Mouse (Mus musculus) right cerebral cortex, postnatal 10 days (tissue): Measurements from ENCODE around the gene Cyp46a1.

Experiments used
- DNase-seq, 2 experiments: peaks; one replicate each; pipeline ENCODE4 v3.0.0; 2021; ENCODE audit warnings: low spot score in 2 of 2

The Cyp46a1 gene

GRCm38 (mm10) chr12:108398681-108399080 lies 64.5 kb downstream of the Cyp46a1 start:
- no peak for DNase-seq

GRCm38 (mm10) chr12:108399191-108399590 lies 65.0 kb downstream of the Cyp46a1 start:
- DNase-seq: no peak

- DNase-seq: no peak
Measured at GRCm38 (mm10) chr12:108400951-108401350, 66.8 kb downstream of the Cyp46a1 start.

GRCm38 (mm10) chr12:108403957-108404356 lies 69.8 kb downstream of the Cyp46a1 start:
- DNase-seq: no peak

GRCm38 (mm10) chr12:108409100-108409499 lies 74.9 kb downstream of the Cyp46a1 start:
- DNase-seq: no peak

- no peak for DNase-seq
Measured at GRCm38 (mm10) chr12:108410416-108411208, 76.4 kb downstream of the Cyp46a1 start.
